ENCODE assay signal across 9 mouse cellular contexts in genomic region chr1:59915843-59916610, GRCm38 (mm10). TPM values are rescaled to one million over a fixed set of nuclear protein-coding genes. Genes with fewer than 3 reads are reported as not detected.
A peak's percentile ranks its signal among the peaks of the same experiment; 100 is the strongest.
DNase-seq lines count a peak whose midpoint lies in the region; ATAC-seq and TF ChIP-seq lines count a peak whose summit lies in the region.
"Had no signal": no experiment of that assay in that cellular context is flagged by ENCODE, and none has a peak within 500 bp of the region (broad histone marks: within the 10 kb centered on the region; RNA-seq: fewer than 3 reads in every experiment).

No protein-coding gene starts in this region.

- no peak overlapping the region for H3K9ac ChIP-seq in heart, embryonic 12.5 days
- no peak overlapping the region for H3K9ac ChIP-seq in lung, embryonic 14.5 days

- TF ChIP-seq CTCF in lung, embryonic 14.5 days (IDR thresholded peaks at IDR 0.05; ENCODE audit: low read depth): no peak

- peak overlapping the region; percentile 31; the same call in 1 of the 2 replicates for H3K27ac ChIP-seq in heart, embryonic 12.5 days (ENCODE audit: poor library complexity, severe bottlenecking)
- peak overlapping the region; percentile 30; the same call in 1 of the 2 replicates for H3K27ac ChIP-seq in lung, embryonic 14.5 days (ENCODE audit: low read depth)

- WGBS in heart, embryonic 12.5 days: 73% methylated on average over 10 of the region's 10 CpGs
- 56% methylated on average over 10 of the region's 10 CpGs for WGBS in lung, embryonic 14.5 days

- H3K4me1 ChIP-seq in heart, embryonic 12.5 days (replicated peaks): peaks cover 26% of the 10 kb centered on the region
- 0 out of 2 replicates have a peak, but pooled peaks cover 10% of the 10 kb centered on the region for H3K4me1 ChIP-seq in lung, embryonic 14.5 days (ENCODE audit: insufficient read depth)

- DNase-seq in heart, postnatal 36 days: no peak
- DNase-seq in 3134 (ENCODE audit: extremely low read depth, insufficient read length, low spot score) (peak; percentile 35), MEL-GATA-1-ER (ENCODE audit: extremely low read depth, low read depth) (peak; percentile 68)
- peak; percentile 86 for DNase-seq in lung, embryonic 14.5 days
- DNase-seq in thymus, postnatal 25 days: no peak
- DNase-seq in testis, postnatal 10 days (ENCODE audit: low spot score): no peak
- DNase-seq in thymus, adult 18-20 months: no peak

- no peaks in the 10 kb centered on the region for H3K36me3 ChIP-seq in heart, embryonic 12.5 days
- no peaks in the 10 kb centered on the region for H3K36me3 ChIP-seq in lung, embryonic 14.5 days (ENCODE audit: insufficient read depth)

- H3K27me3 ChIP-seq in heart, embryonic 12.5 days (replicated peaks): no peaks in the 10 kb centered on the region
- no peaks in the 10 kb centered on the region for H3K27me3 ChIP-seq in lung, embryonic 14.5 days (ENCODE audit: insufficient read depth, low read length)

- H3K9me3 ChIP-seq in heart, embryonic 12.5 days (replicated peaks): no peaks in the 10 kb centered on the region
- H3K9me3 ChIP-seq in lung, embryonic 14.5 days (ENCODE audit: low read depth, low read length): no peaks in the 10 kb centered on the region

- intact Hi-C loops in heart, postnatal 36 days (cut with DNase I): no loop called here

- H3K4me2 ChIP-seq in heart, embryonic 12.5 days: no peak overlapping the region
- peak overlapping the region; percentile 78 for H3K4me2 ChIP-seq in lung, embryonic 14.5 days

- no peak for ATAC-seq in heart, embryonic 12.5 days (ENCODE audit: insufficient number of reproducible peaks, low FRiP score)
- ATAC-seq in lung, embryonic 14.5 days (ENCODE audit: insufficient read depth): no peak
- ATAC-seq: intestine, embryonic 16.5 days had no signal

- H3K4me3 ChIP-seq in heart, embryonic 12.5 days: no peak overlapping the region
- H3K4me3 ChIP-seq in lung, embryonic 14.5 days (ENCODE audit: low read depth, low read length): no peak overlapping the region

RNA-seq across cellular contexts. Expression of gene Fam117b, which starts 3.2 kb away (rescaled TPM):
- 6.6 and 7.8 TPM in 2 replicates for polyA plus RNA-seq in heart, embryonic 12.5 days (2016; fragmentation: Nextera tagmentation; extraction: Ambion mirVana)
- total RNA-seq in heart, postnatal 36 days (2021): 10 to 100 TPM; 14.3 to 19.3 TPM
- 18.7 TPM in 2 replicates for polyA plus RNA-seq in lung, embryonic 14.5 days (2014; fragmentation: Nextera tagmentation; extraction: Ambion mirVana)

Comparison
In these comparisons a context has a peak if more than half of its experiments do, and no peak if none do; other contexts are left out.
1. DNase-seq: peak in 3134 (single experiment), MEL-GATA-1-ER (single experiment) and lung, embryonic 14.5 days (single experiment); none in heart, postnatal 36 days (0 of 2), thymus, postnatal 25 days (single experiment), testis, postnatal 10 days (single experiment) and thymus, adult 18-20 months (0 of 2).